13 mouse cellular contexts compared by ENCODE assay signal in genomic region chr13:101568985-101569631, GRCm38 (mm10).
DNase-seq lines count a peak whose midpoint lies in the region; ATAC-seq lines count a peak whose summit lies in the region.
"Had no signal": no experiment of that assay in that cellular context is flagged by ENCODE, and none has a peak within 500 bp of the region (broad histone marks: within the 10 kb centered on the region; RNA-seq: fewer than 3 reads in every experiment).

No protein-coding gene starts in this region.

- no peaks in the 10 kb centered on the region for H3K27me3 ChIP-seq in forebrain, embryonic 10.5 days (ENCODE audit: poor library complexity, severe bottlenecking)
- no peaks in the 10 kb centered on the region for H3K27me3 ChIP-seq in forebrain, embryonic 14.5 days (replicated peaks; ENCODE audit: control insufficient read depth, insufficient read depth, low read length)
- H3K27me3 ChIP-seq in midbrain, embryonic 11.5 days (ENCODE audit: control insufficient read depth, insufficient read depth, low read length): no peaks in the 10 kb centered on the region
- no peaks in the 10 kb centered on the region for H3K27me3 ChIP-seq in midbrain, embryonic 15.5 days (replicated peaks)
- H3K27me3 ChIP-seq in embryonic facial prominence, embryonic 11.5 days (ENCODE audit: control insufficient read depth, insufficient read depth, low read length): no peaks in the 10 kb centered on the region
- H3K27me3 ChIP-seq: liver, embryonic 13.5 days had no signal

- intact Hi-C loops in heart, postnatal 25 days (cut with DNase I): no loop called here

- H3K4me1 ChIP-seq in forebrain, embryonic 10.5 days: peaks cover 14% of the 10 kb centered on the region
- no peaks in the 10 kb centered on the region for H3K4me1 ChIP-seq in forebrain, embryonic 14.5 days (ENCODE audit: control insufficient read depth, insufficient read depth, low read length)
- H3K4me1 ChIP-seq in midbrain, embryonic 11.5 days (ENCODE audit: control insufficient read depth, insufficient read depth, low read length): peaks cover 11% of the 10 kb centered on the region
- H3K4me1 ChIP-seq in midbrain, embryonic 15.5 days: no peaks in the 10 kb centered on the region
- no peaks in the 10 kb centered on the region for H3K4me1 ChIP-seq in embryonic facial prominence, embryonic 11.5 days (ENCODE audit: control insufficient read depth, insufficient read depth, low read length)

- no peaks in the 10 kb centered on the region for H3K36me3 ChIP-seq in forebrain, embryonic 10.5 days (replicated peaks)
- no peaks in the 10 kb centered on the region for H3K36me3 ChIP-seq in forebrain, embryonic 14.5 days (ENCODE audit: control insufficient read depth, insufficient read depth, low read length)
- no peaks in the 10 kb centered on the region for H3K36me3 ChIP-seq in midbrain, embryonic 11.5 days (ENCODE audit: control insufficient read depth, insufficient read depth, low read length)
- no peaks in the 10 kb centered on the region for H3K36me3 ChIP-seq in midbrain, embryonic 15.5 days (replicated peaks)
- no peaks in the 10 kb centered on the region for H3K36me3 ChIP-seq in embryonic facial prominence, embryonic 11.5 days (replicated peaks; ENCODE audit: control insufficient read depth, insufficient read depth, low read depth, low read length)
- H3K36me3 ChIP-seq: G1E; liver, embryonic 13.5 days had no signal

- H3K9ac ChIP-seq in forebrain, embryonic 14.5 days (ENCODE audit: low read length): no peak overlapping the region
- H3K9ac ChIP-seq in midbrain, embryonic 11.5 days (ENCODE audit: low read length): no peak overlapping the region
- H3K9ac ChIP-seq in midbrain, embryonic 15.5 days: no peak overlapping the region
- no peak overlapping the region for H3K9ac ChIP-seq in embryonic facial prominence, embryonic 11.5 days (replicated peaks; ENCODE audit: low read length)
- H3K9ac ChIP-seq: liver, embryonic 13.5 days had no signal

- no peak overlapping the region for H3K4me2 ChIP-seq in forebrain, embryonic 14.5 days (ENCODE audit: low read length)
- no peak overlapping the region for H3K4me2 ChIP-seq in midbrain, embryonic 11.5 days
- H3K4me2 ChIP-seq in midbrain, embryonic 15.5 days: no peak overlapping the region
- no peak overlapping the region for H3K4me2 ChIP-seq in embryonic facial prominence, embryonic 11.5 days (ENCODE audit: low read depth, low read length)
- H3K4me2 ChIP-seq: liver, embryonic 13.5 days had no signal

- no peaks in the 10 kb centered on the region for H3K9me3 ChIP-seq in forebrain, embryonic 10.5 days
- H3K9me3 ChIP-seq in forebrain, embryonic 14.5 days (replicated peaks; ENCODE audit: control insufficient read depth, low read length): no peaks in the 10 kb centered on the region
- no peaks in the 10 kb centered on the region for H3K9me3 ChIP-seq in midbrain, embryonic 11.5 days (ENCODE audit: control insufficient read depth, low read length)
- no peaks in the 10 kb centered on the region for H3K9me3 ChIP-seq in midbrain, embryonic 15.5 days
- H3K9me3 ChIP-seq in embryonic facial prominence, embryonic 11.5 days (replicated peaks; ENCODE audit: control insufficient read depth, low read length): no peaks in the 10 kb centered on the region
- H3K9me3 ChIP-seq: G1E; liver, embryonic 13.5 days had no signal

- peak; percentile 22 for DNase-seq in forebrain, embryonic 10.5 days (ENCODE audit: extremely low spot score, low spot score)
- no peak for DNase-seq in forebrain, embryonic 14.5 days (ENCODE audit: low spot score)
- peak; percentile 91 for DNase-seq in midbrain, embryonic 11.5 days (ENCODE audit: low spot score, missing footprints)
- no peak for DNase-seq in embryonic facial prominence, embryonic 11.5 days (ENCODE audit: low spot score)
- no peak for DNase-seq in heart, postnatal 25 days (ENCODE audit: low spot score)
- DNase-seq in gastrocnemius, adult 18-20 months (ENCODE audit: low spot score): no peak
- DNase-seq: adrenal gland, postnatal 10 days; liver, embryonic 13.5 days had no signal

- 60% methylated on average over 6 of the region's 6 CpGs for WGBS in forebrain, embryonic 10.5 days
- whole genome bisulfite sequencing in forebrain, embryonic 14.5 days: 67% methylated on average over 6 of the region's 6 CpGs
- WGBS in midbrain, embryonic 11.5 days: 53% methylated on average over 6 of the region's 6 CpGs
- WGBS in midbrain, embryonic 15.5 days: 51% methylated on average over 6 of the region's 6 CpGs
- WGBS in embryonic facial prominence, embryonic 11.5 days: 61% methylated on average over 6 of the region's 6 CpGs

- peak overlapping the region; percentile 65 for H3K27ac ChIP-seq in forebrain, embryonic 10.5 days
- no peak overlapping the region for H3K27ac ChIP-seq in forebrain, embryonic 14.5 days (ENCODE audit: low read depth, low read length)
- H3K27ac ChIP-seq in midbrain, embryonic 11.5 days (ENCODE audit: low read depth, low read length): no peak overlapping the region; the same call in 1 of the 2 replicates
- no peak overlapping the region for H3K27ac ChIP-seq in midbrain, embryonic 15.5 days
- no peak overlapping the region for H3K27ac ChIP-seq in embryonic facial prominence, embryonic 11.5 days (replicated peaks; ENCODE audit: low read depth, low read length)
- H3K27ac ChIP-seq: kidney, postnatal 0 days; liver, embryonic 13.5 days had no signal

- no peak for ATAC-seq in forebrain, embryonic 14.5 days
- ATAC-seq in midbrain, embryonic 11.5 days (ENCODE audit: low FRiP score): peak; percentile 83
- no peak for ATAC-seq in midbrain, embryonic 15.5 days (replicated peaks)
- peak; percentile 67; the same call in 1 of the 2 replicates for ATAC-seq in embryonic facial prominence, embryonic 11.5 days (replicated peaks; ENCODE audit: insufficient number of reproducible peaks, low FRiP score, low TSS enrichment, low read depth)
- ATAC-seq in neutrophil, adult 5-6 weeks (ENCODE audit: extremely low read depth, insufficient number of reproducible peaks, low FRiP score, poor library complexity, severe bottlenecking): peak; percentile 60
- ATAC-seq: inflammation-experienced regulatory T-cells, adult 6 months had no signal

- no peak overlapping the region for H3K4me3 ChIP-seq in forebrain, embryonic 10.5 days
- H3K4me3 ChIP-seq in forebrain, embryonic 14.5 days (ENCODE audit: low read depth, low read length): no peak overlapping the region
- no peak overlapping the region for H3K4me3 ChIP-seq in midbrain, embryonic 11.5 days (ENCODE audit: low read depth, low read length)
- H3K4me3 ChIP-seq in midbrain, embryonic 15.5 days: no peak overlapping the region
- H3K4me3 ChIP-seq in embryonic facial prominence, embryonic 11.5 days (ENCODE audit: low read depth, low read length): no peak overlapping the region
- H3K4me3 ChIP-seq: liver, embryonic 13.5 days had no signal

Comparison
In these comparisons a context has a peak if more than half of its experiments do, and no peak if none do; other contexts are left out.
1. DNase-seq: peak in forebrain, embryonic 10.5 days (single experiment) and midbrain, embryonic 11.5 days (single experiment); none in forebrain, embryonic 14.5 days (single experiment), embryonic facial prominence, embryonic 11.5 days (single experiment), heart, postnatal 25 days (single experiment) and gastrocnemius, adult 18-20 months (single experiment).
2. ATAC-seq: peak in midbrain, embryonic 11.5 days (single experiment), embryonic facial prominence, embryonic 11.5 days (single experiment) and neutrophil, adult 5-6 weeks (single experiment); none in forebrain, embryonic 14.5 days (single experiment) and midbrain, embryonic 15.5 days (single experiment).